Mouse (Mus musculus): ENCODE results near the gene Actl6b. TPM values are rescaled to one million over a fixed set of nuclear protein-coding genes. Genes with fewer than 3 reads are reported as not detected.

Actl6b gene
- polyA plus RNA-seq, 1 experiment, result not detected

DNA sequence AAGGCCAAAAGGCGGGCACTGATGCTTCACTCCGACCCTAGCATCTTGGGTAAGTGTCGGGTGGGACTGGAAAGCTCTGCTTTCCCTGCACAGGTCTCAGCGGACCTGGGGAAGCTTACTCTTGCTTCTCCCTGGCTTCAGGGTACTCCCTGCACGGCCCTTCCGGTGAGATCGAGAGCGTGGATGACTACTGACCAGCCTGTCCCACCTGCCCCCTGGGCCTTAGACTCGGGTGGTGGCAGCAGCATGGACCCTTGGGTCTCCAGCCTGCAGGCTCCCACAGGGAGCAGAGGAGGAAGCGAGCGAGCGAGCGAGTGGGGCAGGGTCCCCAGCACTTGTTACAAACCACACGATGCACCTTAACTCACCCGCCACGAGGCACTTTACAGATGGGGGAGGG, 27.8 kb upstream of the Actl6b start:
- Histone ChIP-seq H3K79me2 (ENCODE audit: control insufficient read depth, insufficient read depth) (peaks cover 24% of the 10 kb centered on the region), H3K36me3 (ENCODE audit: control insufficient read depth, insufficient read depth) (peaks cover 63% of the 10 kb centered on the region), H3K27me3 (ENCODE audit: control insufficient read depth, insufficient read depth, insufficient read length) (no peaks in the 10 kb centered on the region), H3K79me3 (ENCODE audit: low read depth) (peaks cover 4% of the 10 kb centered on the region), H3K4me3 (ENCODE audit: insufficient read depth, poor library complexity, severe bottlenecking) (no peak overlapping the region), H3ac (ENCODE audit: control insufficient read depth, insufficient read length, low read depth) (no peak overlapping the region)
- TF ChIP-seq MAX (IDR thresholded peaks at IDR 0.05), result no peak
- no peak for TF ChIP-seq CTCF (IDR thresholded peaks at IDR 0.05; ENCODE audit: control insufficient read depth, insufficient read depth, insufficient read length)
- TF ChIP-seq CEBPB (IDR thresholded peaks at IDR 0.05; ENCODE audit: low read depth), result no peak
- TF ChIP-seq MYOD1 (IDR thresholded peaks at IDR 0.05; ENCODE audit: control insufficient read depth, insufficient read length, low read depth), result no peak
- TF ChIP-seq USF1 (IDR thresholded peaks at IDR 0.05; ENCODE audit: low read depth), result no peak
- no peak for TF ChIP-seq MYOG (IDR thresholded peaks at IDR 0.05; ENCODE audit: control insufficient read depth, extremely low read depth, insufficient read length)

DNA sequence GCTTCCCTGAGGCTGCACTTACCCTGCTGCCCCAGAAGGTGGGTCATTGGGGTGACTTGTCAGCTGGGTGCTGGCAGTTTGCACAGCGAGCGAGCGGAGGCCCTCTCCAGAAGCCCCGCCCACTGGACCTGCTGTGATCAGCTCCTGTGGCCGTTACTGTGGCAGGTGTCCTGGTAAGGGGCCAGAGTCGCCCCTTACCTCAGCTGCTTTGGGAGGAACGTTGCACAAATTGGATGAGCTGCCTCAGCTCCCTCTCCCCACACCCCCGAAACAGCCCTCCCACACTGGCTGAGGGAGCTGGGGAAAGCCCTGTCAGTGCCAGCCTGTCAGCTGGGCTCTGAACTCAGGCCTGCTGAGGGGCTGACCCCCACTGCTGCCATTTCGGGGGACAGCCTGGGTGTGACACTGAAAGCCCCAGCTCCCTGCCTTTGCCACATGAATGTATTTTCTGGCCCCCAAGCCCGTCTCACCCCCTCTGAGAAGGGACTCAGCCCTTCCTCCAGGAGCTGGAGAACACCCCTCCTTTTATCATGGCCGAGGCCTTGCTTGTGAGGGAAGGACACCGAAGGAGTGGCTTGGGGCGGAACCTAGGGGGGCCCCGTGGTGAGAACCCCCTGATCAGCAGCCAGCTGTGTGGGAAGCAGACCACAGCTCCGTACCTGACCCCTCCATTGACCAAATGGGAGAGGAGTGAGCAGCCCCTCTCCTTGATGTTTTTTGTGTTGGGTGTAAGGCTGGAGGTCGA, 27.0 kb upstream of the Actl6b start:
- peaks cover 11% of the 10 kb centered on the region for H3K79me3 ChIP-seq (ENCODE audit: low read depth)
- TF ChIP-seq MYOG (IDR thresholded peaks at IDR 0.05; ENCODE audit: control insufficient read depth, extremely low read depth, insufficient read length) (no peak), CEBPB (IDR thresholded peaks at IDR 0.05; ENCODE audit: low read depth) (no peak), USF1 (IDR thresholded peaks at IDR 0.05; ENCODE audit: low read depth) (no peak), MYOD1 (IDR thresholded peaks at IDR 0.05; ENCODE audit: control insufficient read depth, insufficient read length, low read depth) (no peak), CTCF (IDR thresholded peaks at IDR 0.05; ENCODE audit: control insufficient read depth, insufficient read depth, insufficient read length) (no peak), FOSL1 (IDR thresholded peaks at IDR 0.05; ENCODE audit: insufficient read depth, low read length, poor library complexity, severe bottlenecking) (no peak), MAX (IDR thresholded peaks at IDR 0.05) (no peak)
- no peaks in the 10 kb centered on the region for H3K27me3 ChIP-seq (ENCODE audit: control insufficient read depth, insufficient read depth, insufficient read length)
- H3K79me2 ChIP-seq (ENCODE audit: control insufficient read depth, insufficient read depth), result peaks cover 32% of the 10 kb centered on the region
- H3K4me3 ChIP-seq (ENCODE audit: insufficient read depth, poor library complexity, severe bottlenecking), result no peak overlapping the region
- no peak overlapping the region for H3ac ChIP-seq (ENCODE audit: control insufficient read depth, insufficient read length, low read depth)
- H3K36me3 ChIP-seq (ENCODE audit: control insufficient read depth, insufficient read depth), result peaks cover 59% of the 10 kb centered on the region

DNA sequence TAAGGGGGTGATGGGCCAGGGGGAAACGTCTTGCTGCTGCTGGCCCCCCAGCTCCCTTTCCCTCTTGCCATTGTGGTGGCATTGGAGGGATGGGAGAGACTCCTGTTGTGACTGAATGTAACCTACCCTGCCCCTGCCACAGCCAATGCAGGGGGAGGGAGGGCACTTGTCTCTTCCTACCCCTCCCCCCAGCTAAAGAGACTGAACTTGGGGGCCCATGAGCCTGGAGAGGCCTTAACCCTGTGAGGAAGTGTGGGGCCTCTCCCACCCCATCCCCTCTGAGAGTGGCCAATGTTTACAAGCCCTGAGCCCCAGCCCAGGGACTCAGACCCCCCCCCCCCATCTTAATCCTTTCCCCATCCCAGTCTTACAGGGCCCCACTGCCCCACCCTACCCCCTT, 25.9 kb upstream of the Actl6b start:
- H3K36me3 ChIP-seq (ENCODE audit: control insufficient read depth, insufficient read depth), result peaks cover 51% of the 10 kb centered on the region
- H3K4me3 ChIP-seq (ENCODE audit: insufficient read depth, poor library complexity, severe bottlenecking), result no peak overlapping the region
- H3K79me2 ChIP-seq (ENCODE audit: control insufficient read depth, insufficient read depth), result peaks cover 43% of the 10 kb centered on the region
- no peaks in the 10 kb centered on the region for H3K27me3 ChIP-seq (ENCODE audit: control insufficient read depth, insufficient read depth, insufficient read length)
- H3ac ChIP-seq (ENCODE audit: control insufficient read depth, insufficient read length, low read depth), result no peak overlapping the region
- H3K79me3 ChIP-seq (ENCODE audit: low read depth), result peaks cover 21% of the 10 kb centered on the region
- TF ChIP-seq CEBPB (IDR thresholded peaks at IDR 0.05; ENCODE audit: low read depth) (no peak), FOSL1 (IDR thresholded peaks at IDR 0.05; ENCODE audit: insufficient read depth, low read length, poor library complexity, severe bottlenecking) (no peak)

DNA sequence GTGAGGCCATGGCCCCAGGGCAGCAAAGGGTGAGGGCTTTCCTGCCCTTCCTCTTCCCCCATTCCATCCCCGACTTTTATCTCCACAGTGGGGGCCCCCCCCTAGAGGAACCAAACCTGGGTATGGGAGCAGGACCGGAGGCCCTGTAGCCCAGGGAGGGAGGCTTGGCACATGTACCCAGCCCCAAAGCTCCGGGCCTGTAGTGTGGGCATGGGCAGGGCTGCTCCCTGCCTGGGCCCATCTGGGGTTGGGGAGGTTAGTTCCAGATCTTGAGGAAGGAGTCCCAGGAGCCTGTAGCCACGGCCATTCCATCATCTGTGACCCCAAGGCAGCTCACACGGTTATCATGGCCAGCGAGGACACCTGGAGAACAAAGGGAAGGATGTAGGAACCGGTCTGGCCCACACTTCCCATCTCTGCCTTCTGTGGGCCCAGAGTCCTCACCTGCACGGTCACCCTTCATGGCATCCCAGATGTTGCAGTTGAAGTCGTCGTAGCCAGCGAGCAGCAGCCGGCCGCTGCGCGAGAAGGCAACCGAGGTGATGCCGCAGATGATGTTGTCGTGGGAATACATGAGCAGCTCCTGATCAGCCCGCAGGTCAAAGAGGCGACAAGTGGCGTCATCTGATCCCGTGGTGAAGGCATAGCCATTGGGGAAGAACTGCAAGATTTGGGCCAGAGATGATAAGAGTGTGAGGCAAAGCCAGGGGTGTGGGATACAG, 24.9 kb upstream of the Actl6b start:
- no peaks in the 10 kb centered on the region for H3K27me3 ChIP-seq (ENCODE audit: control insufficient read depth, insufficient read depth, insufficient read length)
- no peak for TF ChIP-seq USF1 (IDR thresholded peaks at IDR 0.05; ENCODE audit: low read depth)
- no peak for TF ChIP-seq FOSL1 (IDR thresholded peaks at IDR 0.05; ENCODE audit: insufficient read depth, low read length, poor library complexity, severe bottlenecking)
- no peak for TF ChIP-seq MAX (IDR thresholded peaks at IDR 0.05)
- no peak for TF ChIP-seq CTCF (IDR thresholded peaks at IDR 0.05; ENCODE audit: control insufficient read depth, insufficient read depth, insufficient read length)
- TF ChIP-seq MYOD1 (IDR thresholded peaks at IDR 0.05; ENCODE audit: control insufficient read depth, insufficient read length, low read depth), result no peak
- TF ChIP-seq MYOG (IDR thresholded peaks at IDR 0.05; ENCODE audit: control insufficient read depth, extremely low read depth, insufficient read length), result no peak
- no peak for TF ChIP-seq CEBPB (IDR thresholded peaks at IDR 0.05; ENCODE audit: low read depth)
- H3ac ChIP-seq (ENCODE audit: control insufficient read depth, insufficient read length, low read depth), result no peak overlapping the region
- peaks cover 48% of the 10 kb centered on the region for H3K79me2 ChIP-seq (ENCODE audit: control insufficient read depth, insufficient read depth)
- H3K79me3 ChIP-seq (ENCODE audit: low read depth), result peaks cover 24% of the 10 kb centered on the region
- H3K4me3 ChIP-seq (ENCODE audit: insufficient read depth, poor library complexity, severe bottlenecking), result no peak overlapping the region
- peaks cover 51% of the 10 kb centered on the region for H3K36me3 ChIP-seq (ENCODE audit: control insufficient read depth, insufficient read depth)

DNA sequence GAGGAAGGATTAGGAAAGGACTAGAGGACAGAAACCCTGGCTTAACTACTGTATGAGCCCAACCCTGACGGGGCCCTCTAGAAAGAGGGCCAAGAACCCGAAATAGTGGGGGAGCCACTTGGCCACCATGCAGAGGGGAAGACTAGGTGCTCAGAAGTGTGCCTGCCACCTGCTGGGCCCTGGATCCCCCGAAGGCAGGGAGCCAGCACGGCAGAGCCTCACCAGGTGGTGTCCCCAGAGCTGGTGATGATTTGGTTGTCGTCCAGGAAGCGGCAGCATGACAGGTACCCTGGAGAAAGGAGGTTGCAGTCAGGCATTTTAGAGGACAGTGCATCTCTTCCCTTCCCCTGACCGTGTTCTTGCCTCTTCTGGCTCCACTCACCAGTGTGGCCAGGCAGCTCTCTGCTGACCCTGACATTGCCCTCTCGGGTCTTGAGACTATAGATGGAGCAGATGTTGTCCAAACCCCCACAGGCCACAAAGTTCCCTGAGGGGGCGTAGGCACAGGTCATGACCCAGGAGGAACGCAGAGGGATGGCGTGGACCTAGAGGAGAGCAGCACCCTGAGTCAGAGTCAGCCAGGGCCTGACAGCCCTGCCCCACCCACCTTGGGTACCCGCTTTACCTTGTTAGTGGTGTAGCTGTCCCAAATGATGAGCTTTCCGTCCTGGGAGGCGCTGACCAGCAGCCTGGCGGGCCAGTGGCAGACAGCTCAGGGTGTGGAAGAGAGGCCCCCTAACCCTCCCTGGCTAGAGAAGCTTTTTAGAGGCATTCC, 23.9 kb upstream of the Actl6b start:
- Histone ChIP-seq H3K4me3 (ENCODE audit: insufficient read depth, poor library complexity, severe bottlenecking) (no peak overlapping the region), H3K79me3 (ENCODE audit: low read depth) (peaks cover 24% of the 10 kb centered on the region), H3K27me3 (ENCODE audit: control insufficient read depth, insufficient read depth, insufficient read length) (no peaks in the 10 kb centered on the region), H3ac (ENCODE audit: control insufficient read depth, insufficient read length, low read depth) (no peak overlapping the region), H3K36me3 (ENCODE audit: control insufficient read depth, insufficient read depth) (peaks cover 47% of the 10 kb centered on the region), H3K79me2 (ENCODE audit: control insufficient read depth, insufficient read depth) (peaks cover 48% of the 10 kb centered on the region)
- TF ChIP-seq MAX (IDR thresholded peaks at IDR 0.05) (no peak), CEBPB (IDR thresholded peaks at IDR 0.05; ENCODE audit: low read depth) (no peak), MYOG (IDR thresholded peaks at IDR 0.05; ENCODE audit: control insufficient read depth, extremely low read depth, insufficient read length) (no peak), USF1 (IDR thresholded peaks at IDR 0.05; ENCODE audit: low read depth) (no peak), CTCF (IDR thresholded peaks at IDR 0.05; ENCODE audit: control insufficient read depth, insufficient read depth, insufficient read length) (no peak), FOSL1 (IDR thresholded peaks at IDR 0.05; ENCODE audit: insufficient read depth, low read length, poor library complexity, severe bottlenecking) (no peak), MYOD1 (IDR thresholded peaks at IDR 0.05; ENCODE audit: control insufficient read depth, insufficient read length, low read depth) (no peak)

All from C2C12 (cell line).